Mouse (Mus musculus): ENCODE measurements around the gene Samd10. TPM values are rescaled to one million over a fixed set of nuclear protein-coding genes. Genes with fewer than 3 reads are reported as not detected.
A peak's percentile ranks its signal among the peaks of the same experiment; 100 is the strongest.

Samd10 gene
- polyA plus RNA-seq, 1 experiment from 2014 or later: 30.1 TPM

- Histone ChIP-seq H3K9ac (ENCODE audit: low read length) (no peak overlapping the region), H3K36me3 (ENCODE audit: control insufficient read depth, insufficient read depth, low read length) (peaks cover 15% of the 10 kb centered on the region), H3K4me3 (ENCODE audit: low read length) (no peak overlapping the region)
These were observed 5.1 kb downstream of the Samd10 start for GRCm38 (mm10) chr2:181593937-181594336.

GRCm38 (mm10) chr2:181593042-181593421 lies 6.0 kb downstream of the Samd10 start:
- ATAC-seq (ENCODE audit: low read depth): peak; percentile 57
- peak overlapping the region; percentile 94 for H3K4me3 ChIP-seq (ENCODE audit: low read length)
- peak overlapping the region; percentile 84 for H3K4me2 ChIP-seq (ENCODE audit: low read depth, low read length)
- no peaks in the 10 kb centered on the region for H3K9me3 ChIP-seq (ENCODE audit: control insufficient read depth, low read length)
- peak overlapping the region; percentile 84 for H3K9ac ChIP-seq (ENCODE audit: low read length)
- H3K4me1 ChIP-seq (replicated peaks; ENCODE audit: control insufficient read depth, insufficient read depth, low read length): peaks cover 14% of the 10 kb centered on the region
- peak overlapping the region; percentile 81 for H3K27ac ChIP-seq (ENCODE audit: low read length)
- H3K36me3 ChIP-seq (ENCODE audit: control insufficient read depth, insufficient read depth, low read length): peaks cover 17% of the 10 kb centered on the region
- H3K27me3 ChIP-seq (ENCODE audit: control insufficient read depth, insufficient read depth, low read depth, low read length): no peaks in the 10 kb centered on the region
- 1% methylated on average over 6 of the region's 6 CpGs for WGBS

More at GRCm38 (mm10) chr2:181593937-181594336, 5.1 kb downstream of the Samd10 start:
- H3K27me3 ChIP-seq (ENCODE audit: control insufficient read depth, insufficient read depth, low read depth, low read length): peaks cover under 1% of the 10 kb centered on the region; the same call in 1 of the 2 replicates
- no peaks in the 10 kb centered on the region for H3K9me3 ChIP-seq (ENCODE audit: control insufficient read depth, low read length)
- no peak for ATAC-seq (ENCODE audit: low read depth)
- H3K27ac ChIP-seq (ENCODE audit: low read length): no peak overlapping the region
- H3K4me2 ChIP-seq (ENCODE audit: low read depth, low read length): no peak overlapping the region
- peaks cover 14% of the 10 kb centered on the region for H3K4me1 ChIP-seq (replicated peaks; ENCODE audit: control insufficient read depth, insufficient read depth, low read length)

- Histone ChIP-seq H3K9me3 (ENCODE audit: control insufficient read depth, low read length) (no peaks in the 10 kb centered on the region), H3K36me3 (ENCODE audit: control insufficient read depth, insufficient read depth, low read length) (peaks cover 17% of the 10 kb centered on the region), H3K4me1 (replicated peaks; ENCODE audit: control insufficient read depth, insufficient read depth, low read length) (peaks cover 14% of the 10 kb centered on the region), H3K27me3 (ENCODE audit: control insufficient read depth, insufficient read depth, low read depth, low read length) (no peaks in the 10 kb centered on the region), H3K27ac (ENCODE audit: low read length) (peak within 1 kb of the TSS; percentile 81), H3K4me3 (ENCODE audit: low read length) (peak within 1 kb of the TSS; percentile 94), H3K4me2 (ENCODE audit: low read depth, low read length) (peak within 1 kb of the TSS; percentile 84), H3K9ac (ENCODE audit: low read length) (peak within 1 kb of the TSS; percentile 84)
- WGBS: under 1% methylated on average over 48 of the region's 97 CpGs
- peak; percentile 84 for ATAC-seq (ENCODE audit: low read depth)
These were observed 6.6 kb downstream of the Samd10 start, which contains the start of gene Zfp512b for GRCm38 (mm10) chr2:181592231-181593041. Gene Zfp512b (minus strand): TSS chr2:181592803.

- peak within 1 kb of the TSS; percentile 84 for H3K4me2 ChIP-seq (ENCODE audit: low read depth, low read length)
- ATAC-seq (ENCODE audit: low read depth): 0 out of 2 replicates have a peak, but pooled peaks have one; percentile 20
- 9% methylated on average over 5 of the region's 5 CpGs for WGBS
- H3K9me3 ChIP-seq (ENCODE audit: control insufficient read depth, low read length): no peaks in the 10 kb centered on the region
- H3K36me3 ChIP-seq (ENCODE audit: control insufficient read depth, insufficient read depth, low read length): peaks cover 20% of the 10 kb centered on the region
- no peaks in the 10 kb centered on the region for H3K27me3 ChIP-seq (ENCODE audit: control insufficient read depth, insufficient read depth, low read depth, low read length)
- peak within 1 kb of the TSS; percentile 84 for H3K9ac ChIP-seq (ENCODE audit: low read length)
- peak within 1 kb of the TSS; percentile 81 for H3K27ac ChIP-seq (ENCODE audit: low read length)
- H3K4me3 ChIP-seq (ENCODE audit: low read length): peak within 1 kb of the TSS; percentile 94
- H3K4me1 ChIP-seq (replicated peaks; ENCODE audit: control insufficient read depth, insufficient read depth, low read length): peaks cover 14% of the 10 kb centered on the region
These were observed 7.4 kb downstream of the Samd10 start, which contains the start of gene Prpf6 for GRCm38 (mm10) chr2:181591528-181592085. Gene Prpf6 (plus strand): TSS chr2:181591868.

- Histone ChIP-seq H3K9ac (ENCODE audit: low read length) (no peak overlapping the region), H3K27ac (ENCODE audit: low read length) (no peak overlapping the region), H3K4me2 (ENCODE audit: low read depth, low read length) (no peak overlapping the region), H3K4me3 (ENCODE audit: low read length) (no peak overlapping the region), H3K27me3 (ENCODE audit: control insufficient read depth, insufficient read depth, low read depth, low read length) (no peaks in the 10 kb centered on the region), H3K36me3 (ENCODE audit: control insufficient read depth, insufficient read depth, low read length) (peaks cover 31% of the 10 kb centered on the region), H3K4me1 (replicated peaks; ENCODE audit: control insufficient read depth, insufficient read depth, low read length) (peaks cover 14% of the 10 kb centered on the region), H3K9me3 (ENCODE audit: control insufficient read depth, low read length) (no peaks in the 10 kb centered on the region)
- ATAC-seq (ENCODE audit: low read depth): no peak
- WGBS: 96% methylated on average over 5 of the region's 5 CpGs
These were observed 8.5 kb downstream of the Samd10 start for GRCm38 (mm10) chr2:181590471-181590870.

GRCm38 (mm10) chr2:181589732-181590105 lies 9.3 kb downstream of the Samd10 start:
- Histone ChIP-seq H3K27me3 (ENCODE audit: control insufficient read depth, insufficient read depth, low read depth, low read length) (no peaks in the 10 kb centered on the region), H3K9me3 (ENCODE audit: control insufficient read depth, low read length) (no peaks in the 10 kb centered on the region), H3K9ac (ENCODE audit: low read length) (no peak overlapping the region), H3K4me3 (ENCODE audit: low read length) (no peak overlapping the region), H3K36me3 (ENCODE audit: control insufficient read depth, insufficient read depth, low read length) (peaks cover 36% of the 10 kb centered on the region), H3K4me1 (replicated peaks; ENCODE audit: control insufficient read depth, insufficient read depth, low read length) (peaks cover 14% of the 10 kb centered on the region), H3K27ac (ENCODE audit: low read length) (no peak overlapping the region), H3K4me2 (ENCODE audit: low read depth, low read length) (no peak overlapping the region)
- WGBS: 92% methylated on average over 9 of the region's 9 CpGs
- ATAC-seq (ENCODE audit: low read depth): no peak

GRCm38 (mm10) chr2:181589011-181589731 lies 9.8 kb downstream of the Samd10 start:
- Histone ChIP-seq H3K4me1 (replicated peaks; ENCODE audit: control insufficient read depth, insufficient read depth, low read length) (peaks cover 14% of the 10 kb centered on the region), H3K27me3 (ENCODE audit: control insufficient read depth, insufficient read depth, low read depth, low read length) (no peaks in the 10 kb centered on the region), H3K36me3 (ENCODE audit: control insufficient read depth, insufficient read depth, low read length) (peaks cover 36% of the 10 kb centered on the region), H3K9ac (ENCODE audit: low read length) (no peak overlapping the region), H3K4me2 (ENCODE audit: low read depth, low read length) (no peak overlapping the region), H3K4me3 (ENCODE audit: low read length) (no peak overlapping the region), H3K27ac (ENCODE audit: low read length) (no peak overlapping the region), H3K9me3 (ENCODE audit: control insufficient read depth, low read length) (no peaks in the 10 kb centered on the region)
- WGBS: 88% methylated on average over 10 of the region's 10 CpGs
- no peak for ATAC-seq (ENCODE audit: low read depth)

- H3K36me3 ChIP-seq (ENCODE audit: control insufficient read depth, insufficient read depth, low read length): peaks cover 39% of the 10 kb centered on the region
- no peak overlapping the region for H3K9ac ChIP-seq (ENCODE audit: low read length)
- H3K4me1 ChIP-seq (replicated peaks; ENCODE audit: control insufficient read depth, insufficient read depth, low read length): peaks cover 12% of the 10 kb centered on the region
- no peak for ATAC-seq (ENCODE audit: low read depth)
- H3K4me3 ChIP-seq (ENCODE audit: low read length): no peak overlapping the region
- H3K4me2 ChIP-seq (ENCODE audit: low read depth, low read length): no peak overlapping the region
- WGBS: 88% methylated on average over 11 of the region's 11 CpGs
- H3K9me3 ChIP-seq (ENCODE audit: control insufficient read depth, low read length): no peaks in the 10 kb centered on the region
- H3K27ac ChIP-seq (ENCODE audit: low read length): no peak overlapping the region
- H3K27me3 ChIP-seq (ENCODE audit: control insufficient read depth, insufficient read depth, low read depth, low read length): no peaks in the 10 kb centered on the region
These were observed 10.7 kb downstream of the Samd10 start for GRCm38 (mm10) chr2:181588229-181588780.

GRCm38 (mm10) chr2:181587796-181588195 lies 11.2 kb downstream of the Samd10 start:
- no peak overlapping the region for H3K4me2 ChIP-seq (ENCODE audit: low read depth, low read length)
- no peak for ATAC-seq (ENCODE audit: low read depth)
- H3K4me1 ChIP-seq (replicated peaks; ENCODE audit: control insufficient read depth, insufficient read depth, low read length): peaks cover 7% of the 10 kb centered on the region
- H3K27ac ChIP-seq (ENCODE audit: low read length): no peak overlapping the region
- H3K9me3 ChIP-seq (ENCODE audit: control insufficient read depth, low read length): no peaks in the 10 kb centered on the region
- WGBS: 82% methylated on average over 6 of the region's 6 CpGs
- H3K36me3 ChIP-seq (ENCODE audit: control insufficient read depth, insufficient read depth, low read length): peaks cover 39% of the 10 kb centered on the region
- no peaks in the 10 kb centered on the region for H3K27me3 ChIP-seq (ENCODE audit: control insufficient read depth, insufficient read depth, low read depth, low read length)
- no peak overlapping the region for H3K4me3 ChIP-seq (ENCODE audit: low read length)
- H3K9ac ChIP-seq (ENCODE audit: low read length): no peak overlapping the region

All from lung, embryonic 16.5 days (tissue).